Mouse (Mus musculus): ENCODE data around the gene Dnajb4. TPM values are rescaled to one million over a fixed set of nuclear protein-coding genes. Genes with fewer than 3 reads are reported as not detected.
"Not testable (repeated sequence)": the region's sequence is repeated elsewhere in the genome, so short reads cannot be mapped to it uniquely, and the experiment has no call there.

Dnajb4 gene
- polyA plus RNA-seq, 1 experiment: 8.3 TPM

- no peak for TF ChIP-seq POLR2A (IDR thresholded peaks at IDR 0.05; ENCODE audit: borderline replicate concordance, extremely low read depth, low read depth, low read length)
- no peak for TF ChIP-seq CTCF (IDR thresholded peaks at IDR 0.05; ENCODE audit: insufficient read depth, low read length)
- WGBS: 66% methylated on average over 3 of the region's 3 CpGs
- DNase-seq: no peak
- H3K4me3 ChIP-seq (replicated peaks; ENCODE audit: extremely low read depth, low read depth, low read length): no peak overlapping the region
- H3K4me1 ChIP-seq (ENCODE audit: control insufficient read depth, insufficient read depth, low read length): no peaks in the 10 kb centered on the region
Measured at GRCm38 (mm10) chr3:152199125-152199524, 11.0 kb downstream of the Dnajb4 start.

GRCm38 (mm10) chr3:152197246-152197645 lies 12.9 kb downstream of the Dnajb4 start:
- 52% methylated on average over 2 of the region's 2 CpGs for WGBS
- not testable (repeated sequence) for H3K4me3 ChIP-seq (replicated peaks; ENCODE audit: extremely low read depth, low read depth, low read length); H3K4me1 ChIP-seq (ENCODE audit: control insufficient read depth, insufficient read depth, low read length); DNase-seq

GRCm38 (mm10) chr3:152193635-152194097 lies 16.4 kb downstream of the Dnajb4 start:
- DNase-seq: peak; percentile 82
- WGBS: under 1% methylated on average over 17 of the region's 17 CpGs
- Histone ChIP-seq H3K4me1 (ENCODE audit: control insufficient read depth, insufficient read depth, low read length) (peaks cover 4% of the 10 kb centered on the region), H3K4me3 (replicated peaks; ENCODE audit: extremely low read depth, low read depth, low read length) (peak overlapping the region; percentile 80)
- TF ChIP-seq CTCF (IDR thresholded peaks at IDR 0.05; ENCODE audit: insufficient read depth, low read length): no peak
- peak; percentile 95 for TF ChIP-seq POLR2A (IDR thresholded peaks at IDR 0.05; ENCODE audit: borderline replicate concordance, extremely low read depth, low read depth, low read length)

- DNase-seq: no peak
- WGBS: under 1% methylated on average over 7 of the region's 7 CpGs
- Histone ChIP-seq H3K4me3 (replicated peaks; ENCODE audit: extremely low read depth, low read depth, low read length) (peak overlapping the region; percentile 80), H3K4me1 (ENCODE audit: control insufficient read depth, insufficient read depth, low read length) (peaks cover 4% of the 10 kb centered on the region)
- TF ChIP-seq CTCF (IDR thresholded peaks at IDR 0.05; ENCODE audit: insufficient read depth, low read length) (no peak), POLR2A (IDR thresholded peaks at IDR 0.05; ENCODE audit: borderline replicate concordance, extremely low read depth, low read depth, low read length) (no peak)
Measured at GRCm38 (mm10) chr3:152193177-152193576, 16.9 kb downstream of the Dnajb4 start.

GRCm38 (mm10) chr3:152192238-152192931 lies 17.7 kb downstream of the Dnajb4 start:
- 4% methylated on average over 11 of the region's 11 CpGs for WGBS
- peak; percentile 21 for DNase-seq
- Histone ChIP-seq H3K4me1 (ENCODE audit: control insufficient read depth, insufficient read depth, low read length) (peaks cover 4% of the 10 kb centered on the region), H3K4me3 (replicated peaks; ENCODE audit: extremely low read depth, low read depth, low read length) (peak overlapping the region; percentile 73)
- TF ChIP-seq CTCF (IDR thresholded peaks at IDR 0.05; ENCODE audit: insufficient read depth, low read length) (no peak), POLR2A (IDR thresholded peaks at IDR 0.05; ENCODE audit: borderline replicate concordance, extremely low read depth, low read depth, low read length) (no peak)

- WGBS: 8% methylated on average over 6 of the region's 6 CpGs
- TF ChIP-seq CTCF (IDR thresholded peaks at IDR 0.05; ENCODE audit: insufficient read depth, low read length): no peak
- TF ChIP-seq POLR2A (IDR thresholded peaks at IDR 0.05; ENCODE audit: borderline replicate concordance, extremely low read depth, low read depth, low read length): peak; percentile 29; the same call in 1 of the 2 replicates
- H3K4me1 ChIP-seq (ENCODE audit: control insufficient read depth, insufficient read depth, low read length): peaks cover 4% of the 10 kb centered on the region
- peak overlapping the region; percentile 73 for H3K4me3 ChIP-seq (replicated peaks; ENCODE audit: extremely low read depth, low read depth, low read length)
- peak; percentile 77 for DNase-seq
Measured at GRCm38 (mm10) chr3:152191791-152192237, 18.3 kb downstream of the Dnajb4 start.

- TF ChIP-seq CTCF (IDR thresholded peaks at IDR 0.05; ENCODE audit: insufficient read depth, low read length) (no peak), POLR2A (IDR thresholded peaks at IDR 0.05; ENCODE audit: borderline replicate concordance, extremely low read depth, low read depth, low read length) (no peak)
- no peak for DNase-seq
- Histone ChIP-seq H3K4me1 (ENCODE audit: control insufficient read depth, insufficient read depth, low read length) (peaks cover 4% of the 10 kb centered on the region), H3K4me3 (replicated peaks; ENCODE audit: extremely low read depth, low read depth, low read length) (peak overlapping the region; percentile 65)
- 41% methylated on average over 9 of the region's 9 CpGs for WGBS
Measured at GRCm38 (mm10) chr3:152190679-152191477, 19.2 kb downstream of the Dnajb4 start.

- peaks cover 4% of the 10 kb centered on the region for H3K4me1 ChIP-seq (ENCODE audit: control insufficient read depth, insufficient read depth, low read length)
- no peak for DNase-seq
- 43% methylated on average over 4 of the region's 4 CpGs for WGBS
- H3K4me3 ChIP-seq (replicated peaks; ENCODE audit: extremely low read depth, low read depth, low read length): peak overlapping the region; percentile 13
- TF ChIP-seq CTCF (IDR thresholded peaks at IDR 0.05; ENCODE audit: insufficient read depth, low read length) (no peak), POLR2A (IDR thresholded peaks at IDR 0.05; ENCODE audit: borderline replicate concordance, extremely low read depth, low read depth, low read length) (no peak)
Measured at GRCm38 (mm10) chr3:152189306-152189705, 20.8 kb downstream of the Dnajb4 start.

- TF ChIP-seq POLR2A (IDR thresholded peaks at IDR 0.05; ENCODE audit: borderline replicate concordance, extremely low read depth, low read depth, low read length): no peak
- TF ChIP-seq CTCF (IDR thresholded peaks at IDR 0.05; ENCODE audit: insufficient read depth, low read length): no peak
- peaks cover 2% of the 10 kb centered on the region; the same call in 1 of the 2 replicates for H3K4me1 ChIP-seq (ENCODE audit: control insufficient read depth, insufficient read depth, low read length)
- 40% methylated on average over 6 of the region's 6 CpGs for WGBS
- DNase-seq: no peak
- no peak overlapping the region for H3K4me3 ChIP-seq (replicated peaks; ENCODE audit: extremely low read depth, low read depth, low read length)
Measured at GRCm38 (mm10) chr3:152186106-152186505, 24.0 kb downstream of the Dnajb4 start.
